Mouse (Mus musculus): ENCODE data around the gene Il1f10. TPM values are rescaled to one million over a fixed set of nuclear protein-coding genes. Genes with fewer than 3 reads are reported as not detected.

Il1f10 gene
- total RNA-seq (2012; rRNA removed), result not detected in 2 replicates

DNA sequence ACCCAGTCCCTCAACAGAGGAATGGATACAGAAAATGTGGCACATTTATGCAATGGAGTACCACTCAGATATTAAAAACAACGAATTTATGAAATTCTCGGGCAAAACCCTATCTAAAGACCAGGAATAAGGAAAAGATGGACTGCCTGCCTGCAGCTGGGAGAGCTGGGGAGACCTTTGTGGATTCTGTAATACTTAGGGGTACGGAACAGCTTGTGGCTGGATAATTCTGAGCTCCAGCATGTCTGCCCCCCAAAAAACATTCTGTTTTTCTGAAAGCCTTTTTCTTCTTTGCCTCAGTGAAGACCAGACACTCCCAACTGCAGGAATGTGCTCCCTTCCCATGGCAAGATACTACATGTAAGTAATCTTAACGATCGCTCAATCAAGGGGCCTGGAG, at the start of gene Il1f10:
Gene Il1f10, plus strand, starts transcription at position 301 of the 400 bp plus-strand sequence.
- TF ChIP-seq HCFC1 (IDR thresholded peaks at IDR 0.05; ENCODE audit: borderline replicate concordance, insufficient read depth, low read length), result no peak
- no peaks in the 10 kb centered on the region for H3K4me1 ChIP-seq (ENCODE audit: control insufficient read depth in 2 of 2, insufficient read depth in 2 of 2, low read length in 2 of 2, poor library complexity in 1 of 2)
- in situ Hi-C loops (cut with MboI; ENCODE audit: low sequenced_read_pairs in 2 of 2, unreplicated experiment in 2 of 2), result no loop called here
- H3K9me3 ChIP-seq (ENCODE audit: control insufficient read depth, insufficient read depth, low read depth, low read length), result no peaks in the 10 kb centered on the region
- DNase-seq (ENCODE audit: low read depth, low spot score), result no peak
- no peak within 1 kb of the TSS for H3K4me3 ChIP-seq (ENCODE audit: insufficient read depth in 1 of 2, low read depth in 1 of 2, low read length in 2 of 2, poor library complexity in 1 of 2, severe bottlenecking in 1 of 2)
- no peak within 1 kb of the TSS for H3K9ac ChIP-seq (ENCODE audit: insufficient read depth, low read depth, low read length, poor library complexity, severe bottlenecking)
- H3K36me3 ChIP-seq (ENCODE audit: control insufficient read depth, insufficient read depth, low read length, poor library complexity, severe bottlenecking), result no peaks in the 10 kb centered on the region
- H3K27ac ChIP-seq (ENCODE audit: insufficient read depth, low read depth, low read length, poor library complexity, severe bottlenecking), result no peak within 1 kb of the TSS

DNA sequence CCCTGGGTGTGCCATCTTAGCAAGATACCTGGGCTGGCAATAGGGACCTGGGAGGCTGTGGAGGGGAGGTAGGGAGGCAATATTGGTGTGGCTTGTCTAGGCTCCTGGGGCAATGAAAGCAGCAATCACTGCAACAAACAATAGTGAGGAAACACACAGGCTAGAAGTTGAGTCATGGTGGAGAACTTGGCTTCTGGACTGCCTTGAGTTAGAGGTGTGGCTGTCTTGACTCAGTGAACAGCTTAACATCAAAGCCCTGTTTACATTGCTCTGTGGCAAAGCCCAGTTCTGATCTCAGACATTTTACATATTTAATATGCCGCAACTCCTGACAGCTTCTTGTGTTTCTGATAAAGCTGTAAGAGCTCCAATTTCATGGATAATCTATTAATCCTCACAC, 23.5 kb upstream of the Il1f10 start:
- in situ Hi-C loops (cut with MboI; ENCODE audit: low sequenced_read_pairs in 2 of 2, unreplicated experiment in 2 of 2), result no loop called here

DNA sequence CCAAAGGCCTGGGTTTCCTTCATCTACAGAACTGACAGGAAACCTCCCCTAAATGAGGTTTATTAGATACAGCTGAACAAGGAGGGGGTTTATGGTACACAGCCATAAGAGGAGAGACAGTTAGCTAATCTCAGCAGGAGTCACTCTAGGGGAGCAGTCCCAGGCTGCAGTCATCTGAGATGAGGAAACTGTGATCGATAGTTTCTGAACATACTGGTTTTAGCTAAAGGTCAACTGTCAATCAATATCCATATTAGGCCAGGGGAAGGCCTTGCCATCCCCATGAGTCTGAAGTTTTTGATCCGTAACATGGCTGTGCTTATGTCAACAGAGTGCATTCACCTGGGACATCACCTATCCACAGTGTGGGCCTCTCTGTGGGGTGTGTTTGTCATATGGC, 17.4 kb upstream of the Il1f10 start:
- DNase-seq (ENCODE audit: low read depth, low spot score), result no peak
- no peaks in the 10 kb centered on the region for H3K4me1 ChIP-seq (ENCODE audit: control insufficient read depth in 2 of 2, insufficient read depth in 2 of 2, low read length in 2 of 2, poor library complexity in 1 of 2)
- in situ Hi-C loops (cut with MboI; ENCODE audit: low sequenced_read_pairs in 2 of 2, unreplicated experiment in 2 of 2), result no loop called here
- no peak overlapping the region for H3K9ac ChIP-seq (ENCODE audit: insufficient read depth, low read depth, low read length, poor library complexity, severe bottlenecking)
- no peaks in the 10 kb centered on the region for H3K9me3 ChIP-seq (ENCODE audit: control insufficient read depth, insufficient read depth, low read depth, low read length)
- no peak overlapping the region for H3K4me3 ChIP-seq (ENCODE audit: insufficient read depth in 1 of 2, low read depth in 1 of 2, low read length in 2 of 2, poor library complexity in 1 of 2, severe bottlenecking in 1 of 2)
- no peaks in the 10 kb centered on the region for H3K36me3 ChIP-seq (ENCODE audit: control insufficient read depth, insufficient read depth, low read length, poor library complexity, severe bottlenecking)
- TF ChIP-seq CHD2 (IDR thresholded peaks at IDR 0.05; ENCODE audit: low read depth, low read length) (no peak), ZC3H11A (IDR thresholded peaks at IDR 0.05; ENCODE audit: borderline replicate concordance, low read depth, low read length) (no peak), ZNF384 (IDR thresholded peaks at IDR 0.05; ENCODE audit: low read depth, low read length) (no peak), MAFK (IDR thresholded peaks at IDR 0.05; ENCODE audit: insufficient read depth, low read depth, low read length) (no peak), HCFC1 (IDR thresholded peaks at IDR 0.05; ENCODE audit: borderline replicate concordance, insufficient read depth, low read length) (no peak)
- no peak overlapping the region for H3K27ac ChIP-seq (ENCODE audit: insufficient read depth, low read depth, low read length, poor library complexity, severe bottlenecking)

More for the DNA sequence above, 23.5 kb upstream of the Il1f10 start:
- H3K4me1 ChIP-seq (ENCODE audit: control insufficient read depth in 2 of 2, insufficient read depth in 2 of 2, low read length in 2 of 2, poor library complexity in 1 of 2), result no peaks in the 10 kb centered on the region
- H3K36me3 ChIP-seq (ENCODE audit: control insufficient read depth, insufficient read depth, low read length, poor library complexity, severe bottlenecking), result no peaks in the 10 kb centered on the region
- no peak overlapping the region for H3K9ac ChIP-seq (ENCODE audit: insufficient read depth, low read depth, low read length, poor library complexity, severe bottlenecking)
- no peak overlapping the region for H3K4me3 ChIP-seq (ENCODE audit: insufficient read depth in 1 of 2, low read depth in 1 of 2, low read length in 2 of 2, poor library complexity in 1 of 2, severe bottlenecking in 1 of 2)
- TF ChIP-seq HCFC1 (IDR thresholded peaks at IDR 0.05; ENCODE audit: borderline replicate concordance, insufficient read depth, low read length), result no peak
- H3K9me3 ChIP-seq (ENCODE audit: control insufficient read depth, insufficient read depth, low read depth, low read length), result no peaks in the 10 kb centered on the region
- no peak overlapping the region for H3K27ac ChIP-seq (ENCODE audit: insufficient read depth, low read depth, low read length, poor library complexity, severe bottlenecking)
- DNase-seq (ENCODE audit: low read depth, low spot score), result no peak

DNA sequence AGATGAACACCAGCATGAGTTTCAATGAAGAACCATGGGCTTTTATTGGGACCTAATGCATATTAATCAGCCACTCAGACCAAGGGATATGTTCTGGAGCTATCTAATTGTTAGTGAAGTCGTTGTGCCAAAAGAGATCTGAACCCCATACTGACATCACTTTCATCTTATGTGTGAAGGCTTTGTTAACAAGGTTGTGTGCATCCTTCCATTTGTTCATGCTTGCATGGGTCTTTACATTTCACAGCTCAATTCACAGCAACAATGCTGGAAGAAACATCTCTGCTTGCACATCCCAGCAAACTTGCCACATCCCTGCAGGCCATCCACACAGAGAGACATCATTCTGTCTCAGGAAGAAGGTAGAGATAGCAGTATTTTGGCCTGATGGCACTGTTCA, 15.8 kb upstream of the Il1f10 start:
- H3K4me1 ChIP-seq (ENCODE audit: control insufficient read depth in 2 of 2, insufficient read depth in 2 of 2, low read length in 2 of 2, poor library complexity in 1 of 2), result no peaks in the 10 kb centered on the region
- H3K36me3 ChIP-seq (ENCODE audit: control insufficient read depth, insufficient read depth, low read length, poor library complexity, severe bottlenecking), result no peaks in the 10 kb centered on the region
- no peak for DNase-seq (ENCODE audit: low read depth, low spot score)
- TF ChIP-seq ZNF384 (IDR thresholded peaks at IDR 0.05; ENCODE audit: low read depth, low read length), result no peak
- no peak for TF ChIP-seq ZC3H11A (IDR thresholded peaks at IDR 0.05; ENCODE audit: borderline replicate concordance, low read depth, low read length)
- TF ChIP-seq HCFC1 (IDR thresholded peaks at IDR 0.05; ENCODE audit: borderline replicate concordance, insufficient read depth, low read length), result no peak
- no peak for TF ChIP-seq MAFK (IDR thresholded peaks at IDR 0.05; ENCODE audit: insufficient read depth, low read depth, low read length)
- no peak for TF ChIP-seq CHD2 (IDR thresholded peaks at IDR 0.05; ENCODE audit: low read depth, low read length)
- H3K9me3 ChIP-seq (ENCODE audit: control insufficient read depth, insufficient read depth, low read depth, low read length), result no peaks in the 10 kb centered on the region
- no peak overlapping the region for H3K27ac ChIP-seq (ENCODE audit: insufficient read depth, low read depth, low read length, poor library complexity, severe bottlenecking)
- in situ Hi-C loops (cut with MboI; ENCODE audit: low sequenced_read_pairs in 2 of 2, unreplicated experiment in 2 of 2), result no loop called here
- H3K4me3 ChIP-seq (ENCODE audit: insufficient read depth in 1 of 2, low read depth in 1 of 2, low read length in 2 of 2, poor library complexity in 1 of 2, severe bottlenecking in 1 of 2), result no peak overlapping the region
- H3K9ac ChIP-seq (ENCODE audit: insufficient read depth, low read depth, low read length, poor library complexity, severe bottlenecking), result no peak overlapping the region

DNA sequence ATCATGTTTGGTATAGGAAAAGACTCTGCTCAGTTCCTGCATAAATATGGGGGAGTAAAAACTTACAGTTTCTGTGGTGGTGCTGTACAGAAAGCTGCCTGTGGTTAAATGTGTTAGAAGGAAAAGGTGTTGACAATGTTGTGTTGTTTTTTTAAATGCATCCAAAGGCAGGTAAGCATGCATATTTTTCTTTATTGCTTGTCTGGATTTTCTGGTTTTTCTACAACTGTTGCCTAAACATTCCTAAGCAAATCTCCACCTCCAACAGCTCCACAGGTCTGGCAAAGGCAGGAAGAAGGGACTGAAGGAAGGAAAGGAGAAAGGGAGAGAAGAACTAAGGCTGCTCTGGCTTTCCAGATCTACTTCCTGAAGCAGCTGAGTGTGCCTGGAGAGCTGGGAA, 14.3 kb upstream of the Il1f10 start, which contains the start of gene Il1f5:
Gene Il1f5, plus strand, starts transcription at position 301 of the 400 bp plus-strand sequence.
- in situ Hi-C loops (cut with MboI; ENCODE audit: low sequenced_read_pairs in 2 of 2, unreplicated experiment in 2 of 2), result no loop called here
- no peak within 1 kb of the TSS for H3K9ac ChIP-seq (ENCODE audit: insufficient read depth, low read depth, low read length, poor library complexity, severe bottlenecking)
- DNase-seq (ENCODE audit: low read depth, low spot score), result no peak
- no peak within 1 kb of the TSS for H3K27ac ChIP-seq (ENCODE audit: insufficient read depth, low read depth, low read length, poor library complexity, severe bottlenecking)
- H3K4me1 ChIP-seq (ENCODE audit: control insufficient read depth in 2 of 2, insufficient read depth in 2 of 2, low read length in 2 of 2, poor library complexity in 1 of 2), result no peaks in the 10 kb centered on the region
- no peak within 1 kb of the TSS for H3K4me3 ChIP-seq (ENCODE audit: insufficient read depth in 1 of 2, low read depth in 1 of 2, low read length in 2 of 2, poor library complexity in 1 of 2, severe bottlenecking in 1 of 2)
- no peak for TF ChIP-seq ZNF384 (IDR thresholded peaks at IDR 0.05; ENCODE audit: low read depth, low read length)
- no peak for TF ChIP-seq MAFK (IDR thresholded peaks at IDR 0.05; ENCODE audit: insufficient read depth, low read depth, low read length)
- TF ChIP-seq CHD2 (IDR thresholded peaks at IDR 0.05; ENCODE audit: low read depth, low read length), result no peak
- no peak for TF ChIP-seq ZC3H11A (IDR thresholded peaks at IDR 0.05; ENCODE audit: borderline replicate concordance, low read depth, low read length)
- no peak for TF ChIP-seq HCFC1 (IDR thresholded peaks at IDR 0.05; ENCODE audit: borderline replicate concordance, insufficient read depth, low read length)
- H3K36me3 ChIP-seq (ENCODE audit: control insufficient read depth, insufficient read depth, low read length, poor library complexity, severe bottlenecking), result no peaks in the 10 kb centered on the region
- no peaks in the 10 kb centered on the region for H3K9me3 ChIP-seq (ENCODE audit: control insufficient read depth, insufficient read depth, low read depth, low read length)

All from ES-E14 (cell line).